Mouse (Mus musculus) intestine, postnatal 0 days (tissue): Measurements from ENCODE around the gene Spast. TPM values are rescaled to one million over a fixed set of nuclear protein-coding genes. Genes with fewer than 3 reads are reported as not detected.
A peak's percentile ranks its signal among the peaks of the same experiment; 100 is the strongest.

Experiments
- ATAC-seq: fragments of 200-750 bp; cut with Nextera tagmentation; 2 replicates; pipeline ENCODE4 v1.8.0; 2017; ENCODE audit warnings: mild to moderate bottlenecking, moderate TSS enrichment, moderate library complexity
- H3K27ac ChIP-seq: fragments of 300-500 bp; sonication (generic); 2 replicates; pipeline ENCODE4 v1.5.1; 2014; ENCODE audit warnings: mild to moderate bottlenecking, low read depth, low read length, moderate library complexity
- H3K27me3 ChIP-seq: fragments of 300-500 bp; sonication (generic); replicated peaks from 2 replicates; pipeline ENCODE4 v1.6.1; 2014; ENCODE audit warnings: low read length, mixed read lengths; ENCODE audit not compliant: control insufficient read depth, insufficient read depth
- H3K36me3 ChIP-seq: fragments of 300-500 bp; sonication (generic); 2 replicates; pipeline ENCODE4 v1.6.1; 2014; ENCODE audit warnings: mild to moderate bottlenecking, moderate library complexity; ENCODE audit not compliant: control insufficient read depth, insufficient read depth
- H3K4me1 ChIP-seq: fragments of 300-500 bp; sonication (generic); replicated peaks from 2 replicates; pipeline ENCODE4 v1.6.1; 2014; ENCODE audit warnings: antibody characterized with exemption, low read length, mixed read lengths; ENCODE audit not compliant: control insufficient read depth, insufficient read depth
- H3K4me2 ChIP-seq: fragments of 300-500 bp; sonication (generic); replicated peaks from 2 replicates; pipeline ENCODE4 v1.6.1; 2014; ENCODE audit warnings: low read depth, mild to moderate bottlenecking, moderate library complexity
- H3K4me3 ChIP-seq: fragments of 300-500 bp; sonication (generic); 2 replicates; pipeline ENCODE4 v1.5.1; 2014; ENCODE audit warnings: low read depth, low read length
- H3K9ac ChIP-seq: fragments of 300-500 bp; sonication (generic); 2 replicates; pipeline ENCODE4 v1.6.1; 2014; ENCODE audit warnings: mild to moderate bottlenecking, low read depth, low read length
- H3K9me3 ChIP-seq: fragments of 300-500 bp; sonication (generic); 2 replicates; pipeline ENCODE4 v1.6.1; 2016; ENCODE audit warnings: mixed run types; ENCODE audit not compliant: control insufficient read depth
- CTCF ChIP-seq: sonication (generic); IDR thresholded peaks from 2 replicates; pipeline ENCODE4 v1.5.1; 2016; ENCODE audit warnings: low read depth, mild to moderate bottlenecking, control low read depth, antibody characterized with exemption, moderate library complexity
- WGBS: fragments of 180-500 bp; shearing (Covaris S2); extraction: QIAGEN DNeasy Blood & Tissue Kit; methylation state at CpG from one replicate; pipeline ENCODE4 v1.1.7; 2014; 5-methylcytosine and 5-hydroxymethylcytosine counted together
- polyA plus RNA-seq: library from polyadenylated mRNA; unstranded; fragments of >200 nt; fragmentation: Nextera tagmentation; extraction: Ambion mirVana; gene quantifications from 2 replicates; pipeline ENCODE4 v1.2.1, GENCODE M21; 2015

Gene Spast
- polyA plus RNA-seq, 1 experiment from 2014 or later = 10.5 TPM

- no peak overlapping the region for H3K27ac ChIP-seq
- 76% methylated on average over 1 of the region's 1 CpGs for WGBS
- no peak overlapping the region for H3K4me2 ChIP-seq
- H3K27me3 ChIP-seq = no peaks in the 10 kb centered on the region
- no peaks in the 10 kb centered on the region for H3K9me3 ChIP-seq
- no peak overlapping the region for H3K4me3 ChIP-seq
- TF ChIP-seq CTCF = no peak
- peaks cover 66% of the 10 kb centered on the region for H3K36me3 ChIP-seq
- H3K4me1 ChIP-seq = no peaks in the 10 kb centered on the region
- no peak for ATAC-seq
- no peak overlapping the region for H3K9ac ChIP-seq
Measured at GRCm38 (mm10) chr17:74414671-74415070, 75.9 kb downstream of the Spast start.

GRCm38 (mm10) chr17:74416841-74417360 is 78.1 kb downstream of the Spast start:
- ATAC-seq = no peak
- H3K4me2 ChIP-seq = no peak overlapping the region
- H3K9ac ChIP-seq = no peak overlapping the region
- no peak for TF ChIP-seq CTCF
- H3K27ac ChIP-seq = no peak overlapping the region
- peaks cover 74% of the 10 kb centered on the region for H3K36me3 ChIP-seq
- H3K27me3 ChIP-seq = no peaks in the 10 kb centered on the region
- H3K4me3 ChIP-seq = no peak overlapping the region
- no peaks in the 10 kb centered on the region for H3K9me3 ChIP-seq
- H3K4me1 ChIP-seq = no peaks in the 10 kb centered on the region
- WGBS = 90% methylated on average over 8 of the region's 8 CpGs

GRCm38 (mm10) chr17:74418171-74418570 is 79.4 kb downstream of the Spast start:
- Histone ChIP-seq H3K9me3 (no peaks in the 10 kb centered on the region), H3K27me3 (no peaks in the 10 kb centered on the region), H3K4me1 (no peaks in the 10 kb centered on the region), H3K9ac (no peak overlapping the region), H3K4me3 (no peak overlapping the region), H3K36me3 (peaks cover 76% of the 10 kb centered on the region), H3K4me2 (no peak overlapping the region), H3K27ac (no peak overlapping the region)
- no peak for TF ChIP-seq CTCF
- no peak for ATAC-seq
- 66% methylated on average over 4 of the region's 4 CpGs for WGBS

- H3K4me2 ChIP-seq = no peak overlapping the region
- no peak overlapping the region for H3K27ac ChIP-seq
- H3K36me3 ChIP-seq = peaks cover 68% of the 10 kb centered on the region
- no peaks in the 10 kb centered on the region for H3K27me3 ChIP-seq
- ATAC-seq = no peak
- no peak overlapping the region for H3K4me3 ChIP-seq
- WGBS = 87% methylated on average over 2 of the region's 2 CpGs
- no peak overlapping the region for H3K9ac ChIP-seq
- no peak for TF ChIP-seq CTCF
- no peaks in the 10 kb centered on the region for H3K9me3 ChIP-seq
- no peaks in the 10 kb centered on the region for H3K4me1 ChIP-seq
Measured at GRCm38 (mm10) chr17:74420656-74421055, 81.9 kb downstream of the Spast start.

- Histone ChIP-seq H3K4me3 (no peak overlapping the region), H3K9me3 (no peaks in the 10 kb centered on the region), H3K36me3 (peaks cover 77% of the 10 kb centered on the region), H3K27me3 (no peaks in the 10 kb centered on the region), H3K4me2 (no peak overlapping the region), H3K9ac (no peak overlapping the region), H3K4me1 (no peaks in the 10 kb centered on the region), H3K27ac (no peak overlapping the region)
- 92% methylated on average over 12 of the region's 12 CpGs for WGBS
- ATAC-seq = no peak
- TF ChIP-seq CTCF = no peak
Measured at GRCm38 (mm10) chr17:74424401-74425005, 85.7 kb downstream of the Spast start.

GRCm38 (mm10) chr17:74430074-74430473 is 91.3 kb downstream of the Spast start:
- peak; percentile 67 for ATAC-seq
- no peaks in the 10 kb centered on the region for H3K27me3 ChIP-seq
- H3K36me3 ChIP-seq = peaks cover 66% of the 10 kb centered on the region
- no peak overlapping the region for H3K4me3 ChIP-seq
- no peaks in the 10 kb centered on the region for H3K9me3 ChIP-seq
- no peak overlapping the region for H3K27ac ChIP-seq
- 59% methylated on average over 8 of the region's 8 CpGs for WGBS
- H3K4me2 ChIP-seq = no peak overlapping the region
- no peaks in the 10 kb centered on the region for H3K4me1 ChIP-seq
- H3K9ac ChIP-seq = no peak overlapping the region
- TF ChIP-seq CTCF = no peak
